Comparison of ENCODE assay signal across 12 mouse cellular contexts in genomic region chr13:51681076-51681475, GRCm38 (mm10).
"Had no signal": no experiment of that assay in that cellular context is flagged by ENCODE, and none has a peak within 500 bp of the region (broad histone marks: within the 10 kb centered on the region; RNA-seq: fewer than 3 reads in every experiment).

No protein-coding gene starts in this region.

- H3K27ac ChIP-seq: kidney, postnatal 0 days; limb, embryonic 12.5 days; liver, embryonic 15.5 days; neural tube, embryonic 12.5 days; stomach, postnatal 0 days had no signal

- H3K4me3 ChIP-seq: limb, embryonic 12.5 days; liver, embryonic 15.5 days; neural tube, embryonic 12.5 days had no signal

- DNase-seq: kidney, adult 9 months; kidney, postnatal 36 days; liver; lung, adult 2 months; lung, postnatal 36 days; midbrain, embryonic 14.5 days; thymus, postnatal 14 days had no signal
